Mouse (Mus musculus) skeletal muscle tissue, adult 2 months (tissue): Measurements from ENCODE around the gene Cd247.

Source experiments
- DNase-seq: peaks from one replicate; pipeline ENCODE4 v3.0.0-alpha.2; 2012; ENCODE audit warnings: low read depth, low spot score

Cd247 gene

GRCm38 (mm10) chr1:165853131-165853721 lies 64.7 kb downstream of the Cd247 start:
- no peak for DNase-seq

DNA sequence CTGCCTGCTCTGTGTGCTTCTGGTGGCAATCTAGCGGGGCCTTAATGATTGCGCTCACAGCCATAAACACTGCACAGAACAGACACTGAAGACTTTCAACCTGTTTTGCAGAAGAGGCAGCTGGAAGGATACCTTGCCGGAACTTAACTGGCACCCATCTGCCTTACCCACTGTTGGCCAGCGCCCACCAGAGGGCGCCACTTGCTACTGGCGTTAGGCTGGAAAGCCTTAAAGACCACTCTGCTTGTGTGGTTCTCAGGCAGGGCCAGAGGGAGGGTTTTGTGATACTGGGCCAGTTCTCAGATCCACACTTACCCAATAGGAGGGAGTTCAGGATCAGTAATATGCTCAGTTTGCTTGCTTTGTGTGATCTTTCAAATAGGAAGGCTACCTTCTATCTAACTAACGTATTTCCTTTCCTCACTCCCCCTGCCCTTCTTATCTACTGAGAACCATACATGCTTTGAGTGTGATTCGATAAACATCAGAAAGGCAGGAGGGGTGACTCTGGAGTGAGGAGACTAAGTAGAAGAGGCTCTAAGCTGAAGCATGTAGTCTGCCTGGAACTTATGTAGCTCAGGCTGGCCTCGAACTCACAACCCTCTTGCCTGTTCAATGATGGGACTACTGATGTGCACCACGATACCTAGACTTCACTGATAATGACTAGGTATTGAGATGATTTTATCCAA lies 65.4 kb downstream of the Cd247 start:
- DNase-seq, result peak; percentile 55

- no peak for DNase-seq
These were observed 67.5 kb downstream of the Cd247 start for GRCm38 (mm10) chr1:165855759-165856545.

GRCm38 (mm10) chr1:165857279-165857678 lies 68.8 kb downstream of the Cd247 start:
- no peak for DNase-seq

- DNase-seq, result no peak
These were observed 69.9 kb downstream of the Cd247 start for GRCm38 (mm10) chr1:165858356-165858755.

DNA sequence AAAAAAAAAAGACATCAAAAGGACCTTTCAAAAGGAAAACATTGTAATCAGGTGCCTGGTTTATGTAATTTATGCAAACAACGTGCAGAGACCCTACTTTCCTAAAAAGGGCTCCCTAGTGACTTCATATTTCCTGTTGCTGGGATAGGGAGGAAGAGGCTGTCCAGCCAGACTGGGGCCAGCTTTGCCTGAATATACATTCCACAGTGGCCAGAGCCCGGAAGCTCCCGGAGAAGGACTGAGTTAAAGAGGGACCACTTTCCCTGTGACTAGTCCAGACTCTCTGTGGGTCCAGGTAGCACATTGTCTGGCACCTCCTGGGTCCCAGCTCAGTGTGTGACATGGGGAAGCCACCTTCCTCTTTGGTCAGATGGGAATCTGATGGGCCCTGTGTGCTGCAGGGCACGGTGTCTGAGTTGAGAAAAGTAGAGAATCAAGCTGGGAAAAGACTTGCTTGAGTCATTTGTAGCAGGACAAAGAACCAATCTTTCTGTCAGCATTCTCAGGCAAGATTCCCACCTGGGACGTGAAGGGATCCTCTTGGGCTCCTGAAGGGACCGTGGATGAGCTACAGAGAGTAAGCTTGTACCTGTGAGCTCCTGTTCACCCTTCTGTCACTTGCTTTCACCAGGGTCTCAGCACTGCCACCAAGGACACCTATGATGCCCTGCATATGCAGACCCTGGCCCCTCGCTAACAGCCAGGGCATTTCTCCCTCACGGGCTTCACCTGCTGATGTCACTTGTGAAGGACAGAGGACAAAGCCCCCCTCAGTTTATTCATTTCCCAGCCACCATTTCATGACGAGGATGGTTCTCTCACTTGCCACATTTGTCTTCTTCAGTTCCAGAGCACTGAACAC lies 72.1 kb downstream of the Cd247 start:
- no peak for DNase-seq

DNA sequence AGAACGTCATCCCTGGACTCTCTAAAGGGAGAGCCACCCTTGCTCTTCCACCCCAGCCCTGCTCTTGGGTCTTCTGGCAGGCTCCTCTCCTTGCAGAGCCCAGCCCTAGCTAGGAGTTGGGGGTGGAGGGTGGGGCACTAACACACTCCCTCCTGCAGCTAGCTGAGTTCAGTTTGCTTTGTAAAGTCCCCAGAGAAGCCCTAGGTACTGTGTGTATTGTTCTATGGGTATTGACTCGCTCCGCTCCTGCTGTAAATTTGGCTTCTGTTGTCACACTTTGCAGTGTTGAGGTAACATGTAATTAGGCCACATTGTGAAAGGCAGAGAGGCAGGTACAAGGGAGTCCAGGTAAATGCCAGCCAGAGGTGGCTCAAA lies 72.7 kb downstream of the Cd247 start:
- DNase-seq, result no peak

GRCm38 (mm10) chr1:165862059-165862458 lies 73.6 kb downstream of the Cd247 start:
- DNase-seq, result no peak

GRCm38 (mm10) chr1:165864864-165865795 lies 76.6 kb downstream of the Cd247 start:
- no peak for DNase-seq

DNA sequence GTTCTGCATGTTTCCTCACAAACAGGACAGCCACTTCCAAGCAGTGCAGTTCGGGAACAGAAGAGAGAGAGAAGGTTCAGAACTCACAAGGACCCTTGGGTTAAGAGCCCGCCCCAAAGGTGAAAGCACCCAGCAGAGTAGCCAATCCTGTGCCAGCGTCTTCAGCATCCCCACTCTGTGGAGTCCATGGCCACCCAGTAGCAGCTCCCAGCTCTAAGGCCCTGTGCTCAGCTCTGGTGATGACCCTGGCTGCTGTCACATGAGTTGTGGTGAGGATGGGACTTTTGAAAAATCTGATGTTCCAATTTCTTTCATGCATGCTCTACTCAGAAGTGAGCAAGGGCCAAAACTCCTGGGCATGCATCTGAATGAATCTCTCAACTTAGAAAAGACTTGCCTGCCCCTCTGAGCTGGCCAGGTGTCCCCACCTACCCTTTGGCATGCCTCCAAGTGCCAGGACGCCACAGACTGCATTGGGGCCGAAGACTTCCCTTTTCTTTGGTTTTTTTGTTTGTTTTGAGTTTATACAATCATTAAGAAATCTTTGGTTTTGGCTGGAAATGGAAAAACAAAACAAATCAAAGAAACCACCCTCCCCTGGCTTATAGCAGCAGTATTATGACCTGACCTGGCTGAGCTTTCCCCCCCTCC lies 78.3 kb downstream of the Cd247 start:
- DNase-seq, result no peak

- no peak for DNase-seq
These were observed 80.2 kb downstream of the Cd247 start for GRCm38 (mm10) chr1:165868659-165869058.

DNA sequence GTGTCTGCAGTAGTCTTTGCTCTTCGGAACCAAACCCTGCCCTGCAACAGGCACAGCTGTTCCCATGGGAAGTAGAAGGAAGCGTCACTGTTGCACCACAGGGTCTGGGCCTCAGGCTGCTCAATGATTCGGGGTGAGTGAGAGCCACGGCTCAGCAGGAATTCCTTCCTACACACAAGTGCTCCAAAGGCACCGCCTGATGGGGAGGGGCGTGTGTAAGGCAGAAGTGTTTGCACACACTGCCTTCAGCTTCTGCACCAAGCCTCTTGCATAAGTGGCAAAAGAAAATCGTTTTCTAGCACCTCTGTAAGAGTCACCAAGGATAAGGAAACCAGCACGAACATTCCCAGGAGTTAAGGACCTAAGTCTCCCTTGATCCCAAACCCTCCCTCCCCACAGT lies 86.2 kb downstream of the Cd247 start:
- no peak for DNase-seq

DNA sequence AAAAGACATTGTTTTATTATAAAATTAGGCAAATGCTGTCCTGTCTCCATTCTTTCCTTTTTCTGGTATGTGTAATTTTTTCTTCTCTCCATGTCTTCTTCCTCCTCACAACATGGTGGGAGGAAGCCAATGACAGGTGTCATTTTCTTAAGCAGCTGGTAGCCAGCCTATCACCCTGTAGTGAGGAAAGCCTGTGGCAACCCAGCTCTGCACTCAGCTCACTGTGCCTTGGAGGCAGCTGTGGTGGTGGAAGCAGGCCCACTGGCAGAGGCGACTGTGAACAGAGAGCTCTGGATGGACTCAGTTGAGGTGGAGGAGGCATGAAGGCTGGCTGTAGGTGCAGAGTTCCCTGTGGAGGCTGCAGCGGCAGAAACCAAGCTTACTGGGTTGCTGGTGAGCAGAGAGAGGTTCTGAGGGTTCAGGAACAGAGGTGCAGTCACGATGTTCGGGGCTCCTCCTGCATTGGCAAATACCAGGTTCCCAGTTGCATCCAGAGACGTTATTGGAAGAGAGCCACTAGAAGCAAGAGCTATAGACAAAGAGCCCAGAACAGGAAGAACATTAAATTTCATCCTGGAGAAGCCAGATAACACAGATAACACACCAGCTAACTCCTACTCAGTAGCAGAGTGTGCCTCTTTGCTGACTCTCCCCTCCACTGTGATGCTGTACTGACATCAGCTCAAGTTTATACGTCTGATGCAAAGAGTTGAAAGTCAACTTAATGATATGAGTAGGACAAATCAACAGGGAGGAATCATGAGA lies 87.2 kb downstream of the Cd247 start:
- no peak for DNase-seq

DNA sequence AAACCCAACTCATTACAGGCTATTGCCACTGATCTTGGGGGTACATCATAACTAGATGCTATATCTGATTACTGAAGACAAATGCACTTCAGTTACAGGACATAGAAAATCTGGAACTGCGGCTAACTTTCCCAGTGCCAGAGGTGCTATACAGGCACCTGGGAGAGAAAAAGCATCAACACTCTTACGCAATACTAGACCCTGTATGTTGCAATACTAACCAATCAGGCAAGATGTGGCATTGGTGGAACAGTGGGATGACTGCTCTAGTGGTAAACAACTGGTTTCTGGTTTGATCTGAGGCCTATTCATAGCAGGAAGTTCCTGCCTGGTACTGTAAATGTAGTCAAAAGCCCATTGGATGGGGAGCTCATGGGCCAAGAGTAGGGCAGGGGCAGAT lies 90.3 kb downstream of the Cd247 start:
- DNase-seq, result no peak

DNA sequence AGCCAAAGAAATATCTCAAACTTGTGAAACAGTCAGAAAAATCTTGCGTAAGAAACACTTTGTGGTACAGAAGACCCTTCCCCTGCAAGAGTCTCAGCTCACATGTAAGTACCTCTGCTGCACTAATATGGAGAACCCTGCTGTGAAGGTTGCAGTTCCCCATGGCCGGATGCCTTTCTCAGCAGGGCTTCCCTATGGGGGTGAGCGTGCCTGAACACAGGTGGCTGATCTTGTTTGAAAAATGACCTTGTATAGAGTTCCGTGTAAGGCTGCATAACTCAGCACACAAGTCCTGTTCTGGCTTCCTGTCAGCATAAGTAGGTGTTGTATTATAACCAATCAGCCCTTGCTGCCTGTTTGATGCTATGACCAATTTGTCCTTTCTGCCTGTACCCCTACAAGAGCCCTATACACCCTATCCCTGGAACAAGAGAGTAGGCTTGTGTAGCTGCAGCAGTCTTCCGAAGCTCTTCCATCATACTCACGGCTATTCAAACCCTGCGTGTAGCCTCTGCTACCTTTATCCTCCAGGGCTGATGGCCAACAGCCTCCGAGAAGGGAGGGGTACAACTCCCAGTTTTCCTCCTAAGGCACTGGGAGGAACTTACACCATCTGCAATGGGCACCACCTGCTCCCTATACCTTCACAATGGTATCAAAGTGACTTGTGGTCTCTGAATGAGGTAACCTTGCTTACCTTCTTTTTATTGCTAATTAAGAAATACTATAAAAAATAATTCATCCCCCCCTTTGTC lies 93.8 kb downstream of the Cd247 start:
- DNase-seq, result no peak

GRCm38 (mm10) chr1:165891686-165892085 lies 103.2 kb downstream of the Cd247 start:
- no peak for DNase-seq

GRCm38 (mm10) chr1:165903596-165903995 lies 115.1 kb downstream of the Cd247 start:
- no peak for DNase-seq

DNA sequence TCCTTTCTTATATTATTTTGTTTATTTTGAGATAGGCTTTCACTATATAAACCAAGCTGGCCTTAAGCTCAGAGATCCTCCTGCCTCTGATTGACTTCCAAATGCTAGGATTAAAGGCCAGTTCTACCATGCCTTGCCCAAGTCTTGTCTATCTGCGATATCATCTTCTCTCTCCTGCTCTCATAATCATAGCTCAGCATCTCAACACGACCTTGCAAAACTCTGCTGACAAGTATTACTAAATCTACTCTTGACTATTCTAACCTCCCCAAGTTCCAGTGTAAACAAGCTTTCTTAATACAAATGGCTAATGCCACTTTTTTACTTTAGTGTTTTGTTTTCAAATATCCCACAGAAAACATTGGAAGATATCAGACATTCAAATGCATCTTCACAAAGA lies 119.7 kb downstream of the Cd247 start:
- no peak for DNase-seq

DNA sequence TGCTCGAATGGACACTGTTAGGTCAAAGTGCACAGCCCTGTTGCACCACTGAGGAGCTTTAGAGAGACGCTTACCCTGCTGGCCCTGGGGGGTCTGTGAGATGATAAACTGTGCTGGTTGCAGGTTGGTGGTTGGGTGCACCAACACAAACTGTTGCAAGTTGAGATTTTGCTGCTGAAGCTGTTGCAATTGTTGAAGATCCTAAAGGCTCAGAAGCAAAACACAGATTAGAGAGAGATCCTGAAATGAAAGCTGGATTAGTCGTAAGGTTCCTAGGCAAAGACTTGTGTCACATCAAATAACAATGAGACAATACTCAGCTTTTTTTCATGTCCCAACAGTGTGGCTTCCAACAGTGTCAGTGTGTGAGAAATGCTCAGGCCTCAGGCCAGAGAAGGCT lies 120.3 kb downstream of the Cd247 start:
- no peak for DNase-seq
